Mouse (Mus musculus) heart, embryonic 13.5 days (tissue): ENCODE data around the gene Prr5l. TPM values are rescaled to one million over a fixed set of nuclear protein-coding genes. Genes with fewer than 3 reads are reported as not detected.

Experiments
- ATAC-seq: fragments of 200-750 bp; cut with Nextera tagmentation; 2 replicates; pipeline ENCODE4 v1.8.0; 2017; ENCODE audit warnings: moderate TSS enrichment; ENCODE audit not compliant: insufficient number of reproducible peaks, low FRiP score, low TSS enrichment; ENCODE audit errors: extremely low read depth
- H3K27ac ChIP-seq: fragments of 300-500 bp; sonication (generic); replicated peaks from 2 replicates; pipeline ENCODE4 v1.5.1; 2015; ENCODE audit warnings: moderate library complexity, mild to moderate bottlenecking, inconsistent platforms
- H3K27me3 ChIP-seq: fragments of 300-500 bp; sonication (generic); replicated peaks from 2 replicates; pipeline ENCODE4 v1.6.1; 2015; ENCODE audit warnings: mild to moderate bottlenecking, inconsistent platforms
- H3K36me3 ChIP-seq: fragments of 300-500 bp; sonication (generic); 2 replicates; pipeline ENCODE4 v1.6.1; 2015; ENCODE audit warnings: mild to moderate bottlenecking, inconsistent platforms
- H3K4me1 ChIP-seq: fragments of 300-500 bp; sonication (generic); 2 replicates; pipeline ENCODE4 v1.6.1; 2015; ENCODE audit warnings: inconsistent platforms
- H3K4me2 ChIP-seq: fragments of 300-500 bp; sonication (generic); 2 replicates; pipeline ENCODE4 v1.6.1; 2015; ENCODE audit warnings: inconsistent platforms, mild to moderate bottlenecking, moderate library complexity
- H3K4me3 ChIP-seq: fragments of 300-500 bp; sonication (generic); 2 replicates; pipeline ENCODE4 v1.5.1; 2015; ENCODE audit warnings: moderate library complexity, mild to moderate bottlenecking, inconsistent platforms
- H3K9ac ChIP-seq: fragments of 300-500 bp; sonication (generic); 2 replicates; pipeline ENCODE4 v1.6.1; 2015; ENCODE audit warnings: inconsistent platforms, mild to moderate bottlenecking, moderate library complexity
- H3K9me3 ChIP-seq: fragments of 300-500 bp; sonication (generic); 2 replicates; pipeline ENCODE4 v1.6.1; 2016; ENCODE audit warnings: inconsistent platforms
- WGBS: fragments of 180-500 bp; shearing (Covaris S2); methylation state at CpG from one replicate; pipeline ENCODE4 v1.1.7; 2015; ENCODE audit warnings: mixed read lengths; 5-methylcytosine and 5-hydroxymethylcytosine counted together
- polyA plus RNA-seq: library from polyadenylated mRNA; unstranded; fragments of >200 nt; fragmentation: Nextera tagmentation; extraction: Ambion mirVana; gene quantifications from 2 replicates; pipeline ENCODE4 v1.2.1, GENCODE M21; 2015

Prr5l gene
- polyA plus RNA-seq, 1 experiment from 2014 or later, result 8.9 TPM

DNA sequence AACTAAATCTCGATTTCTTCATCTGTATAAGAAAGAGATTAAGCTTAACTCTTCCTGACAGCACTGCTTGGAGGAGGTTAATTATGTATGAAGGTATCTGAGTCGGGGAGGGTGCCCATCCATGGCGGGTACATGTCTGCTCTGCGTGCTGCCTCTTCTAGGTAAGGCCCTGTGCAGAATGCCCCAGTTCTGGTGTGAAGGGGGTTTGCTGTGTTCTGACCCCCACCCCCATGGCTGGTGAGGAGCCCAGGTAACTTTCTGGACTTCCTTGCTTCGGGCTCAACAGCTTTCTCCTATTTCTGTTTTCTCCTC is 23.5 kb upstream of the Prr5l start:
- Histone ChIP-seq H3K4me1 (peaks cover 8% of the 10 kb centered on the region), H3K9me3 (no peaks in the 10 kb centered on the region), H3K4me3 (no peak overlapping the region), H3K27ac (no peak overlapping the region), H3K4me2 (peak overlapping the region; percentile 62), H3K9ac (peak overlapping the region; percentile 71; the same call in 1 of the 2 replicates), H3K27me3 (0 out of 2 replicates have a peak, but pooled peaks cover 3% of the 10 kb centered on the region), H3K36me3 (peaks cover 9% of the 10 kb centered on the region)
- 47% methylated on average over 5 of the region's 5 CpGs for WGBS
- no peak for ATAC-seq

DNA sequence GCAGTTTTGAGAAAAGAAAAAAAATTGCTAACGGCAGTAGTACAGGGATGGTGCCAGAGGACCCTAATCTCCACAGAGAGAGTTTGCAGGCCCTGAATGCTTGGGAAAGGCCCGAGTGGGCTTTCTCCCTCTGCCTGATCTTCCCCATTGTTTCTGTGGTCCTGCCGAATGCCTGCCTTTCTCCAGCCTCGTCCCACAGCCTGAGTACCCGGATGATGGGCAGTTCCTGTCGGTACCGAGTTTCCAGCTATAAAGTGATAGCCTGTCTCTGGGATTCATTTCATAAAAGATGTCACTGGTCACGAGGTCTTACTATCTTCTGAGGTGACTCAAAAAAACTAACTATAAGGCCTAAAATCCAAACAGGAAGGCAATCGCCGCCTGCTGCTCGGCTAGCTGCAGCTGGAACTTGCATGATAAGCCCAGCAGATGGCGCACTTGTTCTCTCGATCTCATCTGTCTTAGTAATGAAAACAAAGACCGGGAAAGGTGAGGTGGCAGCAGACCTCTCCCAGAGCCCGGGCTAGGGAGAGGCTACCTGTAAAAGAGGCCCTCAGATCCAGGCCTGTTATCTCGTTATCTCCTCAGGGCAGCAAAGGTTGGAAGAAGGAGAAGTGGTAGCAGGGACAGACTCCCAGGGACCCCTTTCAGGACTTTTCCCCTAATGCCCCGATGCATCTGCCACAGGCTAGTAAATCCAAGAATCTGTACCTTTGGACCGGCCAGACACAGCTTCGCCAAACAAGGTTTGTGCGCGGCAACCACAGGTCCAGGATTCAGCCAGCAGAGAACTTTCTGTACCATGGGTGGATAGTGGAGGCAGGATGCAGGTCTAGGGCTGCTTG is 22.9 kb upstream of the Prr5l start:
- Histone ChIP-seq H3K9ac (peak overlapping the region; percentile 71; the same call in 1 of the 2 replicates), H3K27me3 (0 out of 2 replicates have a peak, but pooled peaks cover 3% of the 10 kb centered on the region), H3K4me2 (peak overlapping the region; percentile 62), H3K4me1 (peaks cover 8% of the 10 kb centered on the region), H3K4me3 (peak overlapping the region; percentile 13; the same call in 1 of the 2 replicates), H3K27ac (no peak overlapping the region), H3K36me3 (peaks cover 14% of the 10 kb centered on the region), H3K9me3 (no peaks in the 10 kb centered on the region)
- 21% methylated on average over 21 of the region's 21 CpGs for WGBS
- no peak for ATAC-seq

- H3K27ac ChIP-seq, result no peak overlapping the region
- H3K4me2 ChIP-seq, result no peak overlapping the region
- H3K4me1 ChIP-seq, result peaks cover 8% of the 10 kb centered on the region
- peaks cover 28% of the 10 kb centered on the region for H3K36me3 ChIP-seq
- no peak overlapping the region for H3K9ac ChIP-seq
- H3K9me3 ChIP-seq, result no peaks in the 10 kb centered on the region
- WGBS, result 81% methylated on average over 4 of the region's 4 CpGs
- H3K27me3 ChIP-seq, result 0 out of 2 replicates have a peak, but pooled peaks cover 2% of the 10 kb centered on the region
- no peak for ATAC-seq
- no peak overlapping the region for H3K4me3 ChIP-seq
These were observed 19.4 kb upstream of the Prr5l start for GRCm38 (mm10) chr2:101902196-101902595.

- Histone ChIP-seq H3K36me3 (peaks cover 52% of the 10 kb centered on the region), H3K9me3 (no peaks in the 10 kb centered on the region), H3K27ac (no peak overlapping the region), H3K4me3 (no peak overlapping the region), H3K9ac (no peak overlapping the region), H3K27me3 (no peaks in the 10 kb centered on the region), H3K4me1 (peaks cover 7% of the 10 kb centered on the region; the same call in 1 of the 2 replicates), H3K4me2 (no peak overlapping the region)
- ATAC-seq, result no peak
- WGBS, result 73% methylated on average over 10 of the region's 10 CpGs
These were observed 13.8 kb upstream of the Prr5l start for GRCm38 (mm10) chr2:101896425-101897204.

DNA sequence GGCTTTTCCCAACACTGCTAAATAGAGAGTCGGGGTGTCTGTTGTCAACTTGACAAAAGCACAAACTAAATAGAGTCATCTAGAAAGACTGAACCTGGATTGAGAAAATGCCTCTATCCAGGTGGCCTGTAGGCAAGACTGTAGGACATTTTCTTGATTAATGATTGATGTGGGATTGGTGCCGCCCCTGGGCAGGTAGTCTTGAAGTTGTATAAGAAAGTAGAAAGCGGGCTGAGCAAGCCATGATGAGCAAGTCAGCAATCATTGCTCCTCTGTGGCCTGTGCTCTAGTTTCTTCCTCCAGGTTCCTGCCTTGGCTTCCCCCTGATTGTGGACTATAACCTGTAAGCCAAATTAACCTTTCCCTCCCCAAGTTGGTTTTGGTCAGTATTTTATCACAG is 11.3 kb upstream of the Prr5l start:
- Histone ChIP-seq H3K4me2 (no peak overlapping the region), H3K9me3 (no peaks in the 10 kb centered on the region), H3K4me1 (peaks cover 7% of the 10 kb centered on the region; the same call in 1 of the 2 replicates), H3K36me3 (peaks cover 34% of the 10 kb centered on the region), H3K27ac (no peak overlapping the region), H3K27me3 (no peaks in the 10 kb centered on the region), H3K4me3 (no peak overlapping the region), H3K9ac (no peak overlapping the region)
- WGBS, result 88% methylated on average over 3 of the region's 3 CpGs
- no peak for ATAC-seq

DNA sequence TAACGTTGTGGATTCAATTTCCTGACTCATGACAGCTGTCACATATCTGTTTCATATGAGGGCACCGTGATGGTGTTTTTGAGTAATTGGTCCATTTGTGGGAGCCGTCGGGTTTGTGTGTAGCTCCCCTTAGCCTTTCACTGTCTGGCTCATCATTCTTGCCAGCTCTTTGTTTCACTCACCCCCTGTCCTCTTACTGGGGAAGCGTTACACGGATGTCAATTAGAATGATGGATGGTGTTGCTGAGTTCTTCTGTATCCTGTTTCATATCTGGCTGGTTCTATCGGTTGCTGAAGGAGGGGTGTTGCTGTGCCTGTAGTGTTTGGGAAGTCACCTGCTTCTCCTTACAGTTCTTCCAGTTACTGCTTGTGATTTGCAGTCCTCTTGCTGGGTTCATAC is 8.3 kb upstream of the Prr5l start:
- 58% methylated on average over 7 of the region's 7 CpGs for WGBS
- Histone ChIP-seq H3K27ac (no peak overlapping the region), H3K36me3 (peaks cover 19% of the 10 kb centered on the region), H3K4me1 (peaks cover 16% of the 10 kb centered on the region), H3K27me3 (no peaks in the 10 kb centered on the region), H3K4me3 (no peak overlapping the region), H3K9me3 (no peaks in the 10 kb centered on the region), H3K9ac (no peak overlapping the region), H3K4me2 (no peak overlapping the region)
- no peak for ATAC-seq

DNA sequence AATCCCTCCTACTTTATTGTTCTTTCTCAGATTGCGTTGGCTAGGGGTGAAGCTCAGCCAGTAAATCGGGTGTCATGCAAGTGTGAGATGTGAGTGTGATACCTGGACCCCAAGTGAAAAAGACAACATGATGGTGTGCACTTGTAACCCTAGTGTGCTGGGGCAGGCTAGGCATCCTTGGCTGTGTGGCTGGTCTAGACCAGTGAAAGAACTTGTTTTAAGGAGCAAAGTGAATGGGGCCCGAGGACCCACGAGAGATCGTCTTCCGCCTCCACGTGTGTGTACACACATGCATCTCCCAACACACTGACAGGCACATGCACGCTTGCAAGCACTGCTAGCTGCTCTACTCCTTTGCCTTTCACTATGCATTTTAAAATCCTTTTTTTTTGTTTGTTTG is 6.1 kb upstream of the Prr5l start:
- no peak overlapping the region for H3K27ac ChIP-seq
- no peak overlapping the region for H3K4me2 ChIP-seq
- H3K27me3 ChIP-seq, result no peaks in the 10 kb centered on the region
- no peak for ATAC-seq
- H3K9ac ChIP-seq, result no peak overlapping the region
- H3K9me3 ChIP-seq, result no peaks in the 10 kb centered on the region
- WGBS, result 90% methylated on average over 8 of the region's 8 CpGs
- H3K4me1 ChIP-seq, result peaks cover 15% of the 10 kb centered on the region
- no peak overlapping the region for H3K4me3 ChIP-seq
- H3K36me3 ChIP-seq, result peaks cover 6% of the 10 kb centered on the region

DNA sequence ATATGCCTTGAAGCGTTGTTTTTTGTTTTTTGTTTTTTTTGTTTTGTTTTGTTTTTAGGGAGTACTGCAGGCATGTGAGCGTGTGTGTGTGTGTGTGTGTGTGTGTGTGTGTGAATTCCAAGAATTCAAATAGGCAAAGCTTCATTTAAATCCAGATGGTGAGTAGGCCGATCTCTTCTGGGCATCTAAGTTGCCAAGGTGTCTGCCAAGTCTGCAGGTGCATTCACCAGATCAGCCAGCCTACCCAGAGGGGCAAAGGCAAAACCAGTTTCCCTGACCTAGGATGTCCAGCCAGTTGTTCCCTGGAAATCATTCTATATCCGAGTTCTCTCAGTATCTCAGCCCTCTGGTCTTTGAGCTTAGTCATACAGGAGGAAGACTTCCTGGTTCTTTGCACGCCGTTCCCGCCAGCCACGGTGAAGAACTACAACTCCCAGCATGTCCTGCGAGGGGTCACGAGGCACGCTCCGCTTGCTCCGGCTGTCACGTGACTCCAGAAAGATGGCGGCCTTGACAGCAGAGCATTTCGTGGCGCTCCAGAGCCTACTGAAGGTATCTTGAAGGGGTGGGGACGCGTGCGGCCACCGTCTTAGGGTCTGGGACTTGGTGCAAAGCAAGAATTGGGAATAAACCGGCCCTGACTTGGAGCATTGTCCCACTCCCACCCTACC is 3.1 kb upstream of the Prr5l start, which contains the start of gene Commd9:
Commd9 (plus strand) TSS at position 480 of the 671 bp plus-strand sequence.
- peaks cover 17% of the 10 kb centered on the region for H3K4me1 ChIP-seq
- 0 out of 2 replicates have a peak, but pooled peaks cover 4% of the 10 kb centered on the region for H3K27me3 ChIP-seq
- peak; percentile 90 for ATAC-seq
- no peaks in the 10 kb centered on the region for H3K9me3 ChIP-seq
- H3K36me3 ChIP-seq, result peaks cover 6% of the 10 kb centered on the region
- peak within 1 kb of the TSS; percentile 85 for H3K4me3 ChIP-seq
- 12% methylated on average over 22 of the region's 22 CpGs for WGBS
- H3K27ac ChIP-seq, result no peak within 1 kb of the TSS
- peak within 1 kb of the TSS; percentile 89 for H3K9ac ChIP-seq
- peak within 1 kb of the TSS; percentile 83 for H3K4me2 ChIP-seq

DNA sequence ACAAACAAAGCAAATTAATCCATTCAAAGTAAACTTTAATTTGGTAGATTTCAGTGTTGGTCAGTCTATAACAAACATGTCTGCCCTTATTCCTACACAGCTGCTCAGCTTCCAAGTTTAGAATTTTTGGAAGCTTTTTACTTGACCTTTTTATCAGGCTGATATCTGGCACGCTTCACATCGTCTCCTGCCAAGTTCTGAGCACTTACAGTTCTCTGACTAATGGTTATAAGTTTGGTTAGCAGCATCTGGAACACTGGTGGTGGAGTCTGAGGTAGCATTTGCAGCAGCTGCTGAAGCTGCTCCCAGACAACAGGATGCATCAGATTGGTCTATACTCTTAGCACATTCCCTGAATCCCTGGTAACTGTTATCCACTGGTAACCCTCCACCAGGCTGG is 1.5 kb upstream of the Prr5l start:
- Histone ChIP-seq H3K4me2 (no peak overlapping the region), H3K27me3 (0 out of 2 replicates have a peak, but pooled peaks cover 4% of the 10 kb centered on the region), H3K9me3 (no peaks in the 10 kb centered on the region), H3K9ac (no peak overlapping the region), H3K36me3 (no peaks in the 10 kb centered on the region; the same call in 1 of the 2 replicates), H3K4me1 (peaks cover 17% of the 10 kb centered on the region), H3K27ac (no peak overlapping the region), H3K4me3 (no peak overlapping the region)
- 41% methylated on average over 2 of the region's 2 CpGs for WGBS
- no peak for ATAC-seq

DNA sequence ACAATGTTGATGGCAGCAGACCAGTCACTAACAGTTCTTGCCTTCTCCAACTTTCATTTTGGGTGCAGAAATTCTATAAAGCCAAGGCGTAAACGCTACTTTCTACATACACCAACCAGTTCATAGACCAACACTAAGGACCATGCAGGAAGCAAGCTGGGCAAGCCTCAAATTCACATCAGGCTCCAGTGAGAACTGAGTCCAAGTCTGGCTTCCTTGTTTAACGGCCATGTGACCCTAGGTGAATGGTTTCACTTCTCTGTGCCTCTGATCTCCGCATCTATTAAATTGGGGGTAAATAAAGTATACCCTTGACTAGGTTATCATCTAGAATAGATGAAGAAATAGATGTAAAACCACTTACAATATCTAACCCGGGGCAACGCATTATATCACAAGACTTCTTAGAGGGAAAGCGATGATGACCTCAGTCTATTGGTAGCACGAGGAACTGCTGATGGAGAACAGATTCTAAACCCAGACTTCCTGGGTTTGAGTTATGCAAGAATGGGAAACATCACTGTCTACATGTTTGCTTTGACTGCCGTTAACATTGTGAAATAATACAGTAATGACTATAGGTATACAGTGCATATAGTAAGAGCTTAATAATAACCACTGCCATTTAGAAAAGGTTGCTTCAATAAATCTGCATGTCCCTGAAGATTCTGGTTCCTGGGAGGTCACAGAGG is 1.2 kb downstream of the Prr5l start:
- Histone ChIP-seq H3K36me3 (no peaks in the 10 kb centered on the region), H3K4me1 (peaks cover 17% of the 10 kb centered on the region), H3K9me3 (no peaks in the 10 kb centered on the region), H3K4me2 (no peak overlapping the region), H3K4me3 (no peak overlapping the region), H3K9ac (no peak overlapping the region), H3K27me3 (0 out of 2 replicates have a peak, but pooled peaks cover 4% of the 10 kb centered on the region), H3K27ac (no peak overlapping the region)
- no peak for ATAC-seq
- 79% methylated on average over 9 of the region's 9 CpGs for WGBS
